Mouse (Mus musculus): Measurements from ENCODE around the gene Pdxdc1. TPM values are rescaled to one million over a fixed set of nuclear protein-coding genes. Genes with fewer than 3 reads are reported as not detected.
"Not testable (repeated sequence)": the region's sequence is repeated elsewhere in the genome, so short reads cannot be mapped to it uniquely, and the experiment has no call there.

The Pdxdc1 gene
- total RNA-seq, 1 experiment, result 88.3 TPM

DNA sequence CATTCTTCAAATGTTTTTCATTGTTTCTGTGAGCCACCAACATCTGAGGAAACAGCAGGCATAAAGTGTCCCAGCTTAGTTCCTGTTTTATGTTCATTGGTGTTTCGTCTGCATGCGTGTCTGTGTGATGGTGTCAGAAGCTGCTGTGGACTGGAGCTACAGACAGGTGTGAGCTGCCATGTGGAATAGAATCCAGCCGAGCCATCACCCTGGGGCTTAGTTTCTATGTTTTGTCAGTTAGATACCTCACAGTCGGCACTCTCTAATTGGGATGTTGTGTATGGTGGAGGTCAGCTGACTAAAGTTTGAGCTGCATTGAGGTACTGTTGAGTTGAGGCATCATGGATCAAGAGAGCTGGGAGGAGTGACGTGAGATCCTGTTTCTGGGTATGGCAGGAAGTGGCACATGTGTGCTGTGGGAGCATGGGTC, 106.2 kb downstream of the Pdxdc1 start:
- in situ Hi-C loops (cut with MboI; ENCODE audit: low sequenced_read_pairs in 2 of 2, unreplicated experiment in 2 of 2), result no loop called here
- H3K27ac ChIP-seq (ENCODE audit: insufficient read depth, low read depth, low read length, poor library complexity, severe bottlenecking), result no peak overlapping the region
- DNase-seq (ENCODE audit: low read depth, low spot score), result no peak
- H3K36me3 ChIP-seq (ENCODE audit: control insufficient read depth, insufficient read depth, low read length, poor library complexity, severe bottlenecking), result peaks cover 60% of the 10 kb centered on the region
- H3K9me3 ChIP-seq (ENCODE audit: control insufficient read depth, insufficient read depth, low read depth, low read length), result no peaks in the 10 kb centered on the region
- H3K4me3 ChIP-seq (ENCODE audit: insufficient read depth in 1 of 2, low read depth in 1 of 2, low read length in 2 of 2, poor library complexity in 1 of 2, severe bottlenecking in 1 of 2), result no peak overlapping the region
- H3K9ac ChIP-seq (ENCODE audit: insufficient read depth, low read depth, low read length, poor library complexity, severe bottlenecking), result no peak overlapping the region
- no peak for TF ChIP-seq ZNF384 (IDR thresholded peaks at IDR 0.05; ENCODE audit: low read depth, low read length)
- TF ChIP-seq MAFK (IDR thresholded peaks at IDR 0.05; ENCODE audit: insufficient read depth, low read depth, low read length), result no peak
- TF ChIP-seq ZC3H11A (IDR thresholded peaks at IDR 0.05; ENCODE audit: borderline replicate concordance, low read depth, low read length), result no peak
- no peak for TF ChIP-seq CHD2 (IDR thresholded peaks at IDR 0.05; ENCODE audit: low read depth, low read length)
- no peak for TF ChIP-seq HCFC1 (IDR thresholded peaks at IDR 0.05; ENCODE audit: borderline replicate concordance, insufficient read depth, low read length)
- peaks cover 0 to 7% of the 10 kb centered on the region in 2 experiments; a peak in 2 of 4 replicates for H3K4me1 ChIP-seq (ENCODE audit: control insufficient read depth in 2 of 2, insufficient read depth in 2 of 2, low read length in 2 of 2, poor library complexity in 1 of 2)

DNA sequence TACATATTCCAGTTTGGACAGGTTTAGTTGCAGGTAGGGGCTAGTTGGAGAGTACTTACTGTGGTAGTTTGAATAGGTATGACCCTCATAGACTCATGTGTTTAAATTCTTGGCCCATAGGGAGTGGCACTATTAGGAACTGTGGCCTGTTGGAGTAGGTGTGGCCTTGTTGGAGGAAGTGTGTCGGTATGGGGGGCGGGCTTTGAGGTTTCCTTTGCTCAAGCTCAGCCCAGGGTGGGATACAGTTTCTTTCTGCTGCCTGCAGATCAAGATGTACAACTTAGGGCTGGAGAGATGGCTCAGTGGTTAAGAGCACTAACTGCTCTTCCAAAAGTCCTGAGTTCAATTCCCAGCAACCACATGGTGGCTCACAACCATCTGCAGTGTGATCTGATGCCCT, 109.5 kb downstream of the Pdxdc1 start:
- in situ Hi-C loops (cut with MboI; ENCODE audit: low sequenced_read_pairs in 2 of 2, unreplicated experiment in 2 of 2); H3K9me3 ChIP-seq (ENCODE audit: control insufficient read depth, insufficient read depth, low read depth, low read length); H3K9ac ChIP-seq (ENCODE audit: insufficient read depth, low read depth, low read length, poor library complexity, severe bottlenecking); H3K4me3 ChIP-seq (ENCODE audit: insufficient read depth in 1 of 2, low read depth in 1 of 2, low read length in 2 of 2, poor library complexity in 1 of 2, severe bottlenecking in 1 of 2); DNase-seq (ENCODE audit: low read depth, low spot score); H3K4me1 ChIP-seq (ENCODE audit: control insufficient read depth in 2 of 2, insufficient read depth in 2 of 2, low read length in 2 of 2, poor library complexity in 1 of 2); H3K27ac ChIP-seq (ENCODE audit: insufficient read depth, low read depth, low read length, poor library complexity, severe bottlenecking): not testable (repeated sequence)
- peaks cover 60% of the 10 kb centered on the region for H3K36me3 ChIP-seq (ENCODE audit: control insufficient read depth, insufficient read depth, low read length, poor library complexity, severe bottlenecking)

DNA sequence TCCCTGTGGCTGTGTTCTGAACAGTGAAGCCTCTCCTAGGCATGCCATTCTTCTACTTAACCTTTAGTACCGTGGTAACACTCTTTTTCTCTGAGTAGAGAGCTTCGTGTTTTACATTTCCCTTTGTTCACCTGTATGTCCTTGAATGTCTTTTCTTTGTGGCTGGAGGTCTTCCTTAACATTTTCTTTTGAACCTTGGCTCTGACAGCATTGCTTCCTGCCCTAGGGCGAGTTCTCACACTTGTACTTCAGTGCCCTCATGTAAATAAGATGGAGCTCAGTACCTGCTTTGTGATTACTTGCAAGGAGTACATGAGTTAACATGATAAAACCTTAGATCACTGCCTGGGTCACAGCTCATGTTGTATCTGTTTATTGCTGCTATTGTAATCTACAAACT, 117.0 kb downstream of the Pdxdc1 start:
- H3K9me3 ChIP-seq (ENCODE audit: control insufficient read depth, insufficient read depth, low read depth, low read length), result no peaks in the 10 kb centered on the region
- H3K9ac ChIP-seq (ENCODE audit: insufficient read depth, low read depth, low read length, poor library complexity, severe bottlenecking), result no peak overlapping the region
- H3K36me3 ChIP-seq (ENCODE audit: control insufficient read depth, insufficient read depth, low read length, poor library complexity, severe bottlenecking), result peaks cover 50% of the 10 kb centered on the region
- H3K4me1 ChIP-seq (ENCODE audit: control insufficient read depth in 2 of 2, insufficient read depth in 2 of 2, low read length in 2 of 2, poor library complexity in 1 of 2), result peaks cover 11 to 18% of the 10 kb centered on the region in 2 experiments
- in situ Hi-C loops (cut with MboI; ENCODE audit: low sequenced_read_pairs in 2 of 2, unreplicated experiment in 2 of 2), result no loop called here
- TF ChIP-seq HCFC1 (IDR thresholded peaks at IDR 0.05; ENCODE audit: borderline replicate concordance, insufficient read depth, low read length) (no peak), MAFK (IDR thresholded peaks at IDR 0.05; ENCODE audit: insufficient read depth, low read depth, low read length) (no peak), ZNF384 (IDR thresholded peaks at IDR 0.05; ENCODE audit: low read depth, low read length) (no peak), CHD2 (IDR thresholded peaks at IDR 0.05; ENCODE audit: low read depth, low read length) (no peak), ZC3H11A (IDR thresholded peaks at IDR 0.05; ENCODE audit: borderline replicate concordance, low read depth, low read length) (no peak)
- DNase-seq (ENCODE audit: low read depth, low spot score), result peak; percentile 89
- no peak overlapping the region; the same call in 1 of the 2 replicates for H3K27ac ChIP-seq (ENCODE audit: insufficient read depth, low read depth, low read length, poor library complexity, severe bottlenecking)
- H3K4me3 ChIP-seq (ENCODE audit: insufficient read depth in 1 of 2, low read depth in 1 of 2, low read length in 2 of 2, poor library complexity in 1 of 2, severe bottlenecking in 1 of 2), result no peak overlapping the region

Other genes with a start within 250 kb of the Pdxdc1 start
- 28.1 and 30.3 TPM in 2 replicates for gene Parn, start 235.0 kb downstream of the Pdxdc1 start, total RNA-seq (2012; rRNA removed)
- gene Bfar, start 231.3 kb downstream of the Pdxdc1 start, total RNA-seq (2012; rRNA removed), result 39.4 and 45.5 TPM in 2 replicates
- gene 3110001I22Rik, start 231.2 kb downstream of the Pdxdc1 start, total RNA-seq (2012; rRNA removed), result 7.8 and 10.9 TPM in 2 replicates
- 38.9 and 43.6 TPM in 2 replicates for gene Pla2g10, start 172.1 kb downstream of the Pdxdc1 start, total RNA-seq (2012; rRNA removed)
- gene Rrn3, start 122.4 kb downstream of the Pdxdc1 start, total RNA-seq (2012; rRNA removed), result 125 and 147 TPM in 2 replicates
- gene Ntan1, start 84.3 kb downstream of the Pdxdc1 start, total RNA-seq (2012; rRNA removed), result 48.2 and 54.2 TPM in 2 replicates
- gene Mpv17l, start within 50 bp of the Pdxdc1 start, total RNA-seq (2012; rRNA removed), result 8.4 and 13.9 TPM in 2 replicates
- gene 2900011O08Rik, start 83.5 kb upstream of the Pdxdc1 start, total RNA-seq (2012; rRNA removed), result 10.2 and 19.1 TPM in 2 replicates
- gene Ifitm7, start 83.8 kb upstream of the Pdxdc1 start, total RNA-seq (2012; rRNA removed), result 7.2 and 11.4 TPM in 2 replicates